Mouse (Mus musculus) brain, embryonic 14.5 days (tissue): Measurements from ENCODE around the gene Mylk4. TPM values are rescaled to one million over a fixed set of nuclear protein-coding genes. Genes with fewer than 3 reads are reported as not detected.

Experiments
- DNase-seq: peaks from one replicate; pipeline ENCODE4 v3.0.0-alpha.2; 2011; ENCODE audit warnings: low read depth
- CTCF ChIP-seq: fragments of 200-500 bp; IDR thresholded peaks from 2 replicates; pipeline ENCODE4 v1.5.1; 2012; ENCODE audit warnings: inconsistent platforms, mild to moderate bottlenecking, moderate library complexity, borderline replicate concordance; ENCODE audit not compliant: insufficient read depth, insufficient read length; ENCODE audit errors: extremely low read depth
- POLR2A ChIP-seq: fragments of 200-500 bp; IDR thresholded peaks from 2 replicates; pipeline ENCODE4 v1.6.1; 2012; ENCODE audit warnings: mild to moderate bottlenecking, inconsistent platforms, borderline replicate concordance; ENCODE audit not compliant: poor library complexity, insufficient read depth, insufficient read length, severe bottlenecking; ENCODE audit errors: extremely low read depth
- polyA plus RNA-seq: library from polyadenylated mRNA; depleted of rRNA; stranded (reverse); fragments of >200 nt; gene quantifications from 2 replicates; pipeline ENCODE4 v1.2.3, GENCODE M21; 2012; rRNA removed

Mylk4 gene
- polyA plus RNA-seq, result 0.24 and 0.29 TPM in 2 replicates

DNA sequence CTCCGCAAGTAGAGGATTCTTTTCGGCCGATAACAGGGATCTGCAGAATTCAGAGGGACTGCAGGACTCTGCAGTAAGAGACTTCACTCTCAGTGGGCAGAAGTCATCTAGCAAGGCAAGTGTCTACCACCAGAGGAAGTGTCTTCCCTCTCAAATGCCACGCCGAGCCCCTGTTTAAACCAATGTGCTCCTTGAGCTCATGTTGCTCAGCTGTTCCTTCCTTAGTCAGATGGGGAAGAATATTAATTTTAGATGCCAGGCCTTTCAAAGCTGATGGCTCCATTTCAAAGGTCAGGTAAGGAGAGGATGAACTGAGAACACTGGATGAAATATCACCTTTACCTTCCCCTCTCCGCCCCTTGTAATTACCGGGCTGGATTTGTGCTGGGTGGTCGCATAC is at the start of gene Mylk4:
Gene Mylk4 (minus strand): TSS at position 139 of the 400 bp plus-strand sequence.
- TF ChIP-seq POLR2A (no peak), CTCF (no peak)
- DNase-seq, result no peak

DNA sequence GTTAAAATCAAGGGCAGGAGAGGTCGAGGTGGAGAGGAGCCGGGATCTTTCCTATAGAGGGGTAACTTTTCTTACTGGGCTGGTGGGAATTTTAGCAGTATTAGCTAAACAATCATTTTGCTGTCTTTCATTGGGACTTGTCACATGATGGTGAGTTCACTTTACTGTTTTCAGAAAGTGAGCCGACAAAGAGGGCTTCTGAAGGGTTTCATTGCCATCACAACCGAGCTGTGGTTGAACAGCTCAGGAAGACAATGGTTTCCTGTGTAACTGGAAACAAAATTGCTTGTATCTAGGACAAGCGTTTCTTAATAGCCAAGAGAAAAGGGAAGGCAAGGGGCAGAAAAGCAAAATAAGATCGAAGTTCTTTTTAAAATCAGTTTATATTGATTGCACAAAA is 49.5 kb upstream of the Mylk4 start:
- TF ChIP-seq POLR2A, result no peak
- no peak for TF ChIP-seq CTCF
- no peak for DNase-seq

DNA sequence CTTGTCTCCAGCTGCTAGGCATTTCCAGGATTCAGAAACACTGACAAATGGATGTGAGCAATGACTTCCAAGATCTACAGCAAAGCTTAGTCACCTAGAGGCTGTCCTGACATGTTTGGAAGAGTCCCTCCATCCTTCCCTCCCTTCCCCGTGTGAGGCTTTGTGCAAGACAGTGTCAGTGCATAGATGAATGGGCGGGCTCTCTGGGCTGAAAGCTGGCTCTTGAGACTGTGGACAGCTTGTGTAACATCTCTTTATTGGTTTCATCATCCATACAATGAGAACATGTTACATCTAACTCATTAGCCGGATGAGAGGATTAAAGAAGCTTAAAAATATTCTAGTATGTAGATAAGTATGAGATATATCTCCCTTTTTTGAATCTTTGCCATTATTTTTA is 49.0 kb upstream of the Mylk4 start:
- no peak for TF ChIP-seq POLR2A
- no peak for TF ChIP-seq CTCF
- DNase-seq, result no peak

DNA sequence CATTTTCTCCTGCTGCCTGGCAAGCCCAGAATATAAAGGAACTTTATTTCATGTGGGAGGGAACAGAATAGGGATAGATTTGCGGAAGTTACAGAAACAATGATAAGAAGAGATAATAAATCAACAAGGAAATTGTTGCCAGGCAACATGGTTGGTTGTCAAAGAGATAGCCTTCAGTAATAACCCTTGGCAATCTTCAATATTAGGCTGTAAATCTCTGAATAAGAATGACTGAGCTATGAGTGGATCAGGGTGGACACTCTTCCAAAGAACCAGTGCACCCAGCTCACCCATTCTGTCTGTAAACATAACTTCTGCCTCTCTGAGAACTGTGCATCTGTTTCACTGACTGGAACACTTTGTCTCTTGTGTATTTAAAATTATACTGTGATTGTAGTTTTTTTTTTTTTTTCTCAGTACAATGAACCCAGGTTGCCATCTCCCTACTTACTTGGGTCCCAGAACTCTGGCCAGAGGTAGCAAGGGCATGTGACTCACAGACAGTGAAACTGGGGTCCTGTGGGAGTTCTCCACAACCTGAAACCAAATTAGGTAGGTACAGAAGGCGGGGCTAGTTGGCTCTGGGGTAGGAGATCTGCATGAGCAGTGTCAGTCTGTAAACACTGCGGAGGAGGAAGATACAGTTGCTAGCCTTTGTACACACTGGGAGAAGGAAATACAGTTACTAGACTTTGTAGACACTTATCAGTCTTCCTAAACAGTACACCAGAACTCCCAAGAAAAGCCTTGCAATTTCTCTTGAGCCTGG is 47.9 kb upstream of the Mylk4 start:
- TF ChIP-seq POLR2A (no peak), CTCF (no peak)
- no peak for DNase-seq

DNA sequence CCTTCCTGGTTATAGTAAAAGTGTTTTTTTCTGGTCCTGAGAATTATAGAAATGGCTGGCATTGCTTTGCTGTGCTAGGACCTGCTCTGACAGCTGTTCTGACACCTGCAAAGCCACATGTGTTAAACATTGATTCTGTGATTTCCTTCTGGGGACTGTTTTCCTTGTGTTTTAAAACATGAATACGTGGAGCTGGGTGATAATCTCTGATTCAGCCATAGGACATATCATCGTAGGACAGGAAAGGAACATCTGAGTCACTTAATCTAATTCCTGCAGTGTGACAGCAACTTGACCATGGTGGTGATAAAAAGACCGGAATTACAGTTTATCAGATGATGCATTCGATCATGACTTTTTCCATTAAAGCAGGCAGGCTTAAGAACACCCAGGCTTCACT is 45.1 kb upstream of the Mylk4 start:
- TF ChIP-seq CTCF, result no peak
- no peak for TF ChIP-seq POLR2A
- DNase-seq, result no peak

DNA sequence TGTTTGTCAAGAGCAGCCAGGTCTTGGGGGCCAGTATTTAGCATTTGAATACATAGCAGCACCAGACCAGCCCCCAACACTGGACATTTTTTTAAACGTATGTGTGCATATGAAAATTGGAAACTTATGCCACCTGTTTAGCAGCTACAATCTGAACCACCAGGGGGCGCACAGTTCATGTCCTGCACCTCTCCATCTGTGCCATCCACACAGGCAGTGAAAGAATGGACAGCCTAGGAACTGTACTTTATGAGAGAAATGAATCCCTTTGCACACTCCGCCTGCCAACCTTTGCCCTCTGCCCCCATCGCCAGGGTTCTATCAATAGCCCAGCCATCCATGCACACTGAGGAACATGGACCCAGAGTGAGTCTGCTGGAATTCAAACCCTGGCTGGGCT is 44.2 kb upstream of the Mylk4 start:
- TF ChIP-seq CTCF (peak; percentile 69), POLR2A (no peak)
- DNase-seq, result peak; percentile 29

DNA sequence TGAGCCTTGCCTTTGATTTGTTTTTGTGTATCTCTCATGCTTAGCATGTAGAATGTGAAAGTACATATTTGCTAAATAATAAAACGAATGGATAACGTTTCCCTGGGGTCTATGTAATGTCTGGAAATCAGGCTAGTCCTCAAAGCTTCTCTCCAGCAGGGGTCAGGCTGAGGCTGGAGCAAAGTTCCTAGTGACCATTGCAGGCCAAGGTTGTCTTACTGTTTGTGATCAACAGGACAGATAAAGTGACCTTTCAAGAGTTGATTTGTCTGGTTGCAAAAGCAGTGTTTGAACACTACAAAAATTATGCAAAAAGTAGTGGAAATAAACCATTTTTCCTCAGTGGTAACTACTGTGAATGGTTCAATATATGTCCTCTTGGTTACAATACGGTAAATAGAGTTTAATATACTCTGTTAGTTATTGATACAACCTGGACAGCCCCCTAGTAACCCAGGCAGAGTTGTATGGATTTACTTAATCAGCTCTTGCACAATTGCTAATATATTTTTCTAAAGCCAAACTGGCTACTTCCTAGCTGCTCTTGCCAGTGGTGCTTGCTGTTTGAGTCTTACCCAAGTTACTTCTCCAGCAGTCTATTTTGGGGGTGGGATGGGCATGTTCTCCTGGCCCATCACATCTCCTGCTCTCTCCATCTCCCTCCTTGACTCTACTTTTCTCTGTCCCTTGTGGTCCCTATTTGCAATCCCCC is 43.5 kb upstream of the Mylk4 start:
- TF ChIP-seq CTCF (no peak), POLR2A (no peak)
- no peak for DNase-seq

DNA sequence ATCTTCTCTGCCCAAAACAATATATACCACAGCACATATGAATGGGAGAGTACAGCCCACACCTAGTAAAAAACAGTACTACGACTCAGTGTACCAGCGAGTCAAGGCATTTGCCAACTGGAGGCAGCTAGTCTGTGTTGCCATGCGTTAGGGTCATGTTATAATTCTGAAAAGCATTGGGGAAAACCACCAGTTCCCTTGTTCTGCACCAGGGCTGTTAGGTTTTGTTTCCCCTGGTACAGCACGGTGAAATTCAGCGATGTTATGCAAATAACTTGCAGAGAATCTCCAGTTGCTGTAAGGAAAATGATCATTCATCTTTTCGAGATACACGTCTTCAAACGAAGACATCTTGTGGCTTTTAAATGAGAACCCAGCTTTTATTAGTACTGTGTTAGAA is 41.8 kb upstream of the Mylk4 start:
- no peak for TF ChIP-seq POLR2A
- no peak for DNase-seq

DNA sequence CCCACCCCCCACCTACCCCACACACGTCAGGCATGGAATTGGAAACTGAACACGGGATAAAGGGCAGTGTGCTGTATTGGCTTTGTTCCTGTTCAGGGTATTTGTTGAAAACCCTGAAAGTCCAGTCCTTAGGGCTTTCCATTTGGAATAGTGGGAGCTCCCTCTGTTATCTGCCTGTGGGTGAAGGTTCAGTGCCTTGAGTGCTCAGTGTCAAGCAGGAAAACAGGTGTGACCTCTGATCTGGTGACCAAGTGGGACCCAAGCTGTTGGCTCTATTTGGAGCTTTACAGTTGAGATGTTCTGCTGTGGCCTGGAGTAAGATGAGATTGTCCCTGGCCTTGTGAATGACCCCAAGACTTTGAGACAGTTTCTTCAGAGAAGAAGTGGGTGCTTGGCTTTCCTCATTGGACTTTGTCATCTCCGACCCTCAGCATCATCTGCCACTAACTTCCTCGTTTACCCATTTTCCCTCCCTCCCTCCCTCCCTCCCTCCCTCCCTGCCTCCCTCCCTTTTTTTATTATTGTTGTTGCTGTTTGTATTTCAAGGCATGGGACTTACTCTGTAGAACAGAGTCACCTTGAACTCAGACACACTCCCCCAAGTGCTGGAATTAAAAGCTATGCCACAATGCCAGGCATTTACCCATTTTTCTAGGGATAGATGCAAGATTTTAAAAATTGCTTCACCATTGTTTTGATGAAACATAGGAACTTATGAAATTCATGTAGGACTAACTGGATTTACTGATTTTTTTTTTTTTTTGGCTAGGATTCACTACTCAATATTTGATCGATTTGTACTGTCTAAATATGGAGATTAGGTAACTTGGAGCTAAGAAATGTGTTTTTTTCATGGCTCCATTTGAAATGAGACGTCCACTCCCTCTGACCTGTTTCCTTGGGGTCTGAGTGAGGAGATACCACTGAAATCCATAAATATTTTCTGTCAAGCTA is 40.9 kb upstream of the Mylk4 start:
- no peak for DNase-seq
- TF ChIP-seq POLR2A (no peak), CTCF (no peak)

DNA sequence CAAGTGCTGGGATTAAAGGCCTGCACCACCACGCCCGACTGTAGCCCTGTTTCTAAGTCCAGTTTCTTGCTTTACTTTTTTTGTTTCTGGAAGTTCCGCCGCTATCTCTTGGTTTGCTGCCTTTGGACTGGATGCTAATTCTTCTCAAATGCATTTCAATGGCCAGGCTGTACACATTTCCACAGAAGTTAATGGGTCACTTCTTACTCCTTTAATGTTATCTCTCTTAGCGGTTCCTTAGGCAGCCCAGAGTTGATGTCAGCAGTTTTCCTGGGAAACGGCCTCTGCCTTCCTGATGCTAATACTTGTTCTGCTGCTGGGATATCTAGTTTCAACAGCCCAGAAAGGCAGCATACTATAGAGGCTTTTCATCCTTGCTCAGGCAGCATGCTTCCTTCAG is 39.4 kb upstream of the Mylk4 start:
- DNase-seq, result no peak
- no peak for TF ChIP-seq CTCF
- TF ChIP-seq POLR2A, result no peak

DNA sequence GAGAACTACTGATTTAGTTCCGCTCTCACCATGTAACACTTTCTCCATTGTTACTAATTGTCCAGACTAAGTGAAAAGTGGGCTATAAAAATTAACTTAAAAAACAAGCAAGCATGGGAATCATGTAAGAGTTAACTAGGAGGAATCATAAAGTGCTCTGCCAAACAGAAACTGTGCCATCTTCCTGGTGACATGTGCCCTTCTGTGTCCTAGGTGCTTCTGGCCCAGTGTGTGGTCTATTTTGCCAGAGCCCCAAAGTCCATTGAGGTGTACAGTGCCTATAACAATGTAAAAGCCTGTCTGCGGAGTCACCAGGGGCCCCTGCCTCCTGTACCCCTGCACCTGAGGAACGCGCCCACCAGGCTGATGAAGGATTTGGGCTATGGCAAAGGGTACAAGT is 37.9 kb upstream of the Mylk4 start:
- TF ChIP-seq POLR2A, result no peak
- TF ChIP-seq CTCF, result no peak

DNA sequence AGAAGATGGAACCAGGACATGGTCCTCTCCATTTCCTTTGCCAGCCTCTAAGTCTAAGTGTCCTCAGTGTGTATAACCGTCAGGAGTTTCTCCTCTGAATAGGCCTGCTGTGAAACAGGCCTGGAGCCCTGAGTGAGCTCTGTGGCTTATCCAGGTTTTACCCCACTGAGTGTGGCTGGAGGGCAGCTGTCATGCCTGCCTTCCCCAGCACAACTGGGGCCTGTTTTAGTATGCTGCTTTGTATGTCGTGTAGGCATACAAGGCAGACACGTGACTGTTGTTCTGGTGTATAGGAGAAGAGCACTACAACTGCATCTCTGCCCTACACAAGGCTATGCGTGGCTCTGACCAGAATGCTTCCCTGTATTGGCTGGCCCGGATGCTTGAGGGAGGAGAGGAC is 36.2 kb upstream of the Mylk4 start:
- TF ChIP-seq CTCF, result no peak
- no peak for TF ChIP-seq POLR2A
- no peak for DNase-seq

More for the DNA sequence above, 37.9 kb upstream of the Mylk4 start:
- no peak for DNase-seq

DNA sequence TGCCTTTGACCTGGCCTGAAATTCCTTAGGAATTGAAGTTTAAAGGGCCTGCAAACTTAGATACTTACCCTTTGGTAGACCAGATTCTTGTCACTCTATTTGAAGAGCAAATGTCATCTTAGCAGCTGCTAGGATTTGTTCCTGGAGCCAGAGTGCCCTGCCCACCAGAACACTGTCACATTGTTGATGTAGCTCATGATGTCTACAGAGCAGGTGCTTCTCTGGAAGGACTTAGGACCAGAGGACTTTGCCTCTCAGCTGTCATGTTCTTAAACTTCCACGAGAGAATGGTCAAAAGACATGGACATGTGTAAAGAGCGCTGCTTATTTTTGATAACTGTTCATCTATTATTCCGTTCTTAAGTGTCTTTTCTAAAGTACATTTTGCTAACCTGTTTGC is 35.5 kb upstream of the Mylk4 start:
- TF ChIP-seq CTCF (no peak), POLR2A (no peak)
- DNase-seq, result no peak

DNA sequence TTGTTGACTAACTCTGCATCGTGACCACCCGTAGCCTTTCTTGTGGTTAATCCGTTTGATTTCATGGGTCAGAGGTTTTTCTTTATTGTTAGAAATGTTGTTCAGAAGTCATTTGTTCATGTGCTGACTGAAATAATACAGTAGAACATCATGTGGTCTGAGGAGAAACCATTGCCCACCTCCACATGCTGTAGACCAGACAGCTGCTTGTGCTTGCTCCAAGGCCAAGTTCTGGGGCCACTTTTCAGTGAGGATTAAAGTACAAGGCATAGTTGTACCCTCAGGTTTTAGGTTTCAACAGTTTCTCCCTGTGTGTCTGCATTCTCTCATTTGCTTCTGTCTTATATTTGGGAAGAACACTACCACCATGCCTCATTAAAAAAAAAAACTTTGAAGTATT is 23.9 kb upstream of the Mylk4 start:
- no peak for DNase-seq
- no peak for TF ChIP-seq POLR2A

DNA sequence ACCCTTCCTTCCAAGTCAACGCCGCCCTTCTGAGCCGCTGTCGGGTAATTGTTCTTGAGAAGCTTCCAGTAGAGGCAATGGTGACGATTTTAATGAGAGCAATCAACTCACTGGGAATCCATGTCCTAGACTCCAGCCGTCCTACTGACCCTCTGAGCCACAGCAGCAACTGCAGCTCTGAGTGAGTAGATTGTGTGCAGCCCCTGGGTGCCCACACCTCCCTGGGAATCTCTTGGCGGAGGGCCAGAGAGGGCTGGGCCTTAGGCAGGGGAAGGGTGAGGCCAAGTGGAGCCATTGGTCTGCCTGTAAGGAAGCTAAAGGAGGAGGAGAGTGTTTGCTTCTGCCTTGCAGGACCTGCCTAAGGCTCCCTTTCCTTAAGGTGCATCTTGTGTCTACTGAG is 23.1 kb upstream of the Mylk4 start:
- no peak for TF ChIP-seq CTCF
- DNase-seq, result peak; percentile 7
